Comparison of ENCODE assay signal across 8 mouse cellular contexts in the genomic region with DNA sequence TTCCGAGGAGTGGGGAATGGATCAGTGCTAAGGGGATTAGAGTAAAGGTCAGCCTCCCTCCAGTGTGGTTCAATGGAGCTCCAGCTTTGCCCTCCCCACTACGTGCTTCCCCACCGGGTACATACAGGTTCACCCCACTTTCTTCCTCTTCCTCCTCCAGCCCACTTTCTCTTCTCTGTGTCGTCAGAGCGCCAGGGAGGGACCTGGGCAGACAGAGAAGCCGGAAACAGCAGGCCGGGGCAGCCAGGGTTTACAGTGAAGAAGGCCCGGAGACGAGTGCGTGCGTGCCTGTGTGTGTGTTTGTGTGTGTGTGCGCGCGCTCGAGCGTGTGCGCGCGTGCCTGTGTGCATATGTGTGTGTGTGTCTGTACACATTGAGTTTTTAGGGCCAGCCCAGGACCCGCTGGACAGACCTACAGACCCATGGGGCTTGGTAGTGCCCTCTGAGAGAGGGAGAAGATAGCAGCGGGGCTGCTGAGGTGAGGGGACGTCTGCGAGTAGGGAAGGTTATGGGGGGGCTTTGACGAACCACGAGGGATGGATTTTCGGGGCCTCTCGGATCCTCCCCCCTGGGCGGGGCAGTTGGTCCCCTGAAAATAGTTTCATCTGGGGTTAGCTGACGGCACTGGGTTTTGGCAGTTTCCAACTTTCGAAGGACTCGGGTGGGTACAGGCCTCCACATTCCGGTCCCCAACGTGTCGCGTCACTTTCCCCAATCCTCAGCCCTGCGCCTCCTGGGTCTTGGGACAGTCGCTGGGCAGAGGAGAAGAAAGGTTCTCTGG. TPM values are rescaled to one million over a fixed set of nuclear protein-coding genes. Genes with fewer than 3 reads are reported as not detected.
DNase-seq lines count a peak whose midpoint lies in the region; ATAC-seq lines count a peak whose summit lies in the region.

A gene (plus strand): TSS at position 215 of the 781 bp plus-strand sequence.

- DNase-seq in cerebellum, adult 11 months, result no peak
- DNase-seq in c-Kit-negative CD71-positive TER-119-positive erythroid progenitor cells, embryonic 14.5 days (ENCODE audit: low read depth, low spot score), result peak; percentile 56
- DNase-seq in layer of hippocampus, postnatal 10 days (ENCODE audit: low spot score in 2 of 2), result peak; percentile 27 to 46
- DNase-seq in spleen, adult 18-20 months, result peak; percentile 80 to 84

- ATAC-seq in cerebellum, adult (ENCODE audit: insufficient number of reproducible peaks, low FRiP score, low TSS enrichment), result peak; percentile 23; the same call in 1 of the 2 replicates
- peak; percentile 30; the same call in 1 of the 2 replicates for ATAC-seq in forebrain, embryonic 15.5 days (replicated peaks)
- ATAC-seq in hematopoietic stem cell, adult 5-6 weeks (replicated peaks in 1 of 2; ENCODE audit: insufficient read depth in 1 of 2, low FRiP score in 2 of 2, low TSS enrichment in 1 of 2, low read depth in 1 of 2, poor library complexity in 2 of 2, severe bottlenecking in 2 of 2), result peak; percentile 88 to 89

- peak within 1 kb of the TSS; percentile 34 for H3K4me3 ChIP-seq in forebrain, embryonic 15.5 days
- H3K4me3 ChIP-seq in megakaryocyte, embryonic 14.5 days (replicated peaks), result peak within 1 kb of the TSS; percentile 98

- H3K27ac ChIP-seq in forebrain, embryonic 15.5 days (replicated peaks), result peak within 1 kb of the TSS; percentile 31

- no peaks in the 10 kb centered on the region for H3K9me3 ChIP-seq in forebrain, embryonic 15.5 days
- no peaks in the 10 kb centered on the region for H3K9me3 ChIP-seq in megakaryocyte, embryonic 14.5 days

- H3K36me3 ChIP-seq in forebrain, embryonic 15.5 days, result no peaks in the 10 kb centered on the region
- H3K36me3 ChIP-seq in megakaryocyte, embryonic 14.5 days (replicated peaks; ENCODE audit: low read length), result peaks cover 30% of the 10 kb centered on the region

- WGBS in forebrain, embryonic 15.5 days, result 5% methylated on average over 37 of the region's 37 CpGs

- peak within 1 kb of the TSS; percentile 48 for H3K4me2 ChIP-seq in forebrain, embryonic 15.5 days (replicated peaks)

- H3K4me1 ChIP-seq in forebrain, embryonic 15.5 days, result peaks cover 17% of the 10 kb centered on the region
- peaks cover 48% of the 10 kb centered on the region for H3K4me1 ChIP-seq in megakaryocyte, embryonic 14.5 days

- H3K27me3 ChIP-seq in forebrain, embryonic 15.5 days, result peaks cover 24% of the 10 kb centered on the region
- peaks cover 3% of the 10 kb centered on the region for H3K27me3 ChIP-seq in megakaryocyte, embryonic 14.5 days (replicated peaks)

- peak within 1 kb of the TSS; percentile 36; the same call in 1 of the 2 replicates for H3K9ac ChIP-seq in forebrain, embryonic 15.5 days (replicated peaks)

RNA-seq across cellular contexts. Expression of the gene that starts here (rescaled TPM):
- polyA plus RNA-seq in forebrain, embryonic 15.5 days (2015; fragmentation: Nextera tagmentation; extraction: Ambion mirVana), result 3.4 and 3.7 TPM in 2 replicates
- total RNA-seq in hematopoietic stem cell, adult 5-6 weeks (2017), result 49.8 and 50.8 TPM in 2 replicates
- total RNA-seq in layer of hippocampus, postnatal 10 days (2021), result 1 to 10 TPM; 6.9 to 7.1 TPM
- 33.8 and 70.6 TPM in 2 replicates for polyA plus RNA-seq in megakaryocyte, embryonic 14.5 days (2012; ENCODE audit: insufficient read depth, low replicate concordance)

Comparison
In these comparisons a context has a peak if more than half of its experiments do, and no peak if none do; other contexts are left out.
1. ATAC-seq: peak in every context shown above with its lines; median percentile 88 in hematopoietic stem cell, adult 5-6 weeks; 30 in forebrain, embryonic 15.5 days; 23 in cerebellum, adult.